Mouse (Mus musculus) liver, adult 2 months (tissue): ENCODE measurements around the gene Sufu.

Experiments
- CTCF ChIP-seq: fragments of 200-500 bp; IDR thresholded peaks from 2 replicates; pipeline ENCODE4 v1.5.1; 2011; ENCODE audit warnings: low read depth, low read length, control low read depth
- POLR2A ChIP-seq: fragments of 200-500 bp; IDR thresholded peaks from 2 replicates; pipeline ENCODE4 v1.6.1; 2011; ENCODE audit warnings: low read length, control low read depth; ENCODE audit not compliant: insufficient read depth; ENCODE audit errors: extremely low read depth

GRCm38 (mm10) chr19:46356701-46357138 lies 40.0 kb upstream of the Sufu start:
- TF ChIP-seq CTCF: no peak
- TF ChIP-seq POLR2A: 0 out of 2 replicates have a peak, but pooled peaks have one; percentile 24
